ENCODE assay signal across 8 mouse cellular contexts in the genomic region with DNA sequence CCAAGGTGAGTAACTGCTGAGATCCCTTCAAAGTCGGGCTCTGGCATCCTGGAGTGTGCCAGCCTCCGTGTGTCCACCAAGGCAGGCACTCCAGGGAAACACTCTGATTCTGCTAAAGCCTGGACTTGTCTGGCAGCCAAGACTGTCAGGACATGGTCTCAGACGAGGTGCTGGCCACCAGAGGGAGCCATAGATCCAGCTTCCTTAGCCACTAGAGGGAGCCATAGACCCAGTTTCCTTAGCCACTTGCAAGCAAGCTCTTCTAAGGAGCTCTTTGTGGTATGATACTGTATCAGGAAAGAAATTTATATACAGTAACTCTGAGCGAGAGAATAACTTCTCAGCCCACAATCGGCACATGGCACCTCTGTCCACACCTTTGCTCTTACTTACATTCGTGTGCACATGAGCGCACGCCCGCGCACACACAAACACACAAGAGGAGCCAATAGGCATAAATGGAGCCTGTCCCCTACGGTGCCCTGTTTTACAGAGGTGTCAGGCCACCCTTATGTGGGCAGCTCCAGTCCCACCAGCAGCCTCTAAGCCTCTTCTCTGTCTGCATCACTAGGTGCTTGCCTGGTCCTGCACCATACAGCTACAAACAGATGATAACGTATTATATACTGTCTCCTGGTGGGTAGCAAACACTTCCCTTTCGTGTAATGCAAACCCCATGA. TPM values are rescaled to one million over a fixed set of nuclear protein-coding genes. Genes with fewer than 3 reads are reported as not detected.
DNase-seq lines count a peak whose midpoint lies in the region; ATAC-seq lines count a peak whose summit lies in the region.

No protein-coding gene starts in this region.

- H3K4me2 ChIP-seq in heart, embryonic 15.5 days, result no peak overlapping the region
- H3K4me2 ChIP-seq in liver, embryonic 12.5 days, result no peak overlapping the region
- H3K4me2 ChIP-seq in stomach, embryonic 15.5 days, result no peak overlapping the region

- peak overlapping the region; percentile 81 for H3K27ac ChIP-seq in forebrain, embryonic 10.5 days
- peak overlapping the region; percentile 4; the same call in 1 of the 2 replicates for H3K27ac ChIP-seq in heart, embryonic 15.5 days
- peak overlapping the region; percentile 15; the same call in 1 of the 2 replicates for H3K27ac ChIP-seq in liver, embryonic 12.5 days
- 0 out of 2 replicates have a peak overlapping the region, but pooled peaks have one; percentile 32 for H3K27ac ChIP-seq in stomach, embryonic 15.5 days

- ATAC-seq in heart, embryonic 15.5 days (replicated peaks; ENCODE audit: insufficient number of reproducible peaks, insufficient read depth, low FRiP score, low read depth), result peak; percentile 50; the same call in 1 of the 2 replicates
- ATAC-seq in liver, embryonic 12.5 days, result peak; percentile 21; the same call in 1 of the 2 replicates
- peak; percentile 54; the same call in 1 of the 2 replicates for ATAC-seq in stomach, embryonic 15.5 days (ENCODE audit: insufficient read depth, low FRiP score, low read depth)

- 44% methylated on average over 13 of the region's 13 CpGs for WGBS in forebrain, embryonic 10.5 days
- 43% methylated on average over 13 of the region's 13 CpGs for WGBS in heart, embryonic 15.5 days
- WGBS in liver, embryonic 12.5 days (ENCODE audit: insufficient replicate concordance), result 46% methylated on average over 13 of the region's 13 CpGs
- WGBS in stomach, embryonic 15.5 days, result 45% methylated on average over 13 of the region's 13 CpGs

- DNase-seq in CD8-positive naive resting alpha-beta T cell, adult 2 months (ENCODE audit: low read depth in 2 of 2, low spot score in 2 of 2), result peak; percentile 68 to 78
- peak; percentile 79 for DNase-seq in c-Kit-positive CD71-negative TER-119-negative erythroid progenitor cells, embryonic 14.5 days (ENCODE audit: low read depth)
- DNase-seq in forebrain, embryonic 10.5 days (ENCODE audit: extremely low spot score, low spot score), result peak; percentile 95
- peak; percentile 95 for DNase-seq in kidney, postnatal 14 days
- DNase-seq in neural tube, embryonic 10.5 days (ENCODE audit: extremely low spot score, low spot score), result peak; percentile 98

- peaks cover 65% of the 10 kb centered on the region for H3K4me1 ChIP-seq in forebrain, embryonic 10.5 days
- peaks cover 51% of the 10 kb centered on the region for H3K4me1 ChIP-seq in heart, embryonic 15.5 days (replicated peaks)
- peaks cover 70% of the 10 kb centered on the region for H3K4me1 ChIP-seq in liver, embryonic 12.5 days
- peaks cover 33% of the 10 kb centered on the region for H3K4me1 ChIP-seq in stomach, embryonic 15.5 days

- no peaks in the 10 kb centered on the region for H3K9me3 ChIP-seq in forebrain, embryonic 10.5 days
- H3K9me3 ChIP-seq in heart, embryonic 15.5 days (replicated peaks), result no peaks in the 10 kb centered on the region
- H3K9me3 ChIP-seq in liver, embryonic 12.5 days (replicated peaks), result no peaks in the 10 kb centered on the region
- no peaks in the 10 kb centered on the region for H3K9me3 ChIP-seq in stomach, embryonic 15.5 days

- H3K36me3 ChIP-seq in forebrain, embryonic 10.5 days (replicated peaks), result peaks cover 25% of the 10 kb centered on the region
- no peaks in the 10 kb centered on the region for H3K36me3 ChIP-seq in heart, embryonic 15.5 days
- H3K36me3 ChIP-seq in liver, embryonic 12.5 days, result no peaks in the 10 kb centered on the region
- H3K36me3 ChIP-seq in stomach, embryonic 15.5 days, result no peaks in the 10 kb centered on the region

- H3K27me3 ChIP-seq in forebrain, embryonic 10.5 days (ENCODE audit: poor library complexity, severe bottlenecking), result no peaks in the 10 kb centered on the region
- no peaks in the 10 kb centered on the region for H3K27me3 ChIP-seq in heart, embryonic 15.5 days
- H3K27me3 ChIP-seq in liver, embryonic 12.5 days (replicated peaks), result no peaks in the 10 kb centered on the region
- no peaks in the 10 kb centered on the region for H3K27me3 ChIP-seq in stomach, embryonic 15.5 days (replicated peaks)

- no peak overlapping the region for H3K4me3 ChIP-seq in forebrain, embryonic 10.5 days
- no peak overlapping the region for H3K4me3 ChIP-seq in heart, embryonic 15.5 days
- H3K4me3 ChIP-seq in liver, embryonic 12.5 days, result no peak overlapping the region
- no peak overlapping the region for H3K4me3 ChIP-seq in stomach, embryonic 15.5 days (replicated peaks)

- no peak overlapping the region for H3K9ac ChIP-seq in heart, embryonic 15.5 days
- H3K9ac ChIP-seq in liver, embryonic 12.5 days, result 0 out of 2 replicates have a peak overlapping the region, but pooled peaks have one; percentile 12
- H3K9ac ChIP-seq in stomach, embryonic 15.5 days, result no peak overlapping the region

RNA-seq across cellular contexts. Expression of gene Col18a1, which starts 35.6 kb away (rescaled TPM):
- polyA plus RNA-seq in forebrain, embryonic 10.5 days (2016; fragmentation: Nextera tagmentation; extraction: Ambion mirVana), result 147 and 152 TPM in 2 replicates
- 108 and 136 TPM in 2 replicates for polyA plus RNA-seq in heart, embryonic 15.5 days (2015; fragmentation: Nextera tagmentation; extraction: Ambion mirVana)
- polyA plus RNA-seq in liver, embryonic 12.5 days (2016; fragmentation: Nextera tagmentation; extraction: Ambion mirVana), result 38.3 and 42.4 TPM in 2 replicates
- 70.3 and 79.2 TPM in 2 replicates for polyA plus RNA-seq in stomach, embryonic 15.5 days (2015; fragmentation: Nextera tagmentation; extraction: Ambion mirVana)

Comparison
In these comparisons a context has a peak if more than half of its experiments do, and no peak if none do; other contexts are left out.
1. H3K27ac ChIP-seq: peak in every context shown above with its lines; median percentile 81 in forebrain, embryonic 10.5 days; 32 in stomach, embryonic 15.5 days; 15 in liver, embryonic 12.5 days; 4 in heart, embryonic 15.5 days.